Mouse (Mus musculus) limb, embryonic 10.5 days (tissue): ENCODE results near the gene Tnfsf13. TPM values are rescaled to one million over a fixed set of nuclear protein-coding genes. Genes with fewer than 3 reads are reported as not detected.

Experiments
- DNase-seq: peaks from one replicate; pipeline ENCODE4 v3.0.0-alpha.2; 2017; ENCODE audit warnings: low spot score
- H3K27ac ChIP-seq: fragments of 300-500 bp; sonication (generic); 2 replicates; pipeline ENCODE4 v1.5.1; 2016; ENCODE audit warnings: mild to moderate bottlenecking
- H3K27me3 ChIP-seq: fragments of 300-500 bp; sonication (generic); 2 replicates; pipeline ENCODE4 v1.6.1; 2016; ENCODE audit warnings: low read depth, mild to moderate bottlenecking; ENCODE audit not compliant: poor library complexity, severe bottlenecking
- H3K36me3 ChIP-seq: fragments of 300-500 bp; sonication (generic); 2 replicates; pipeline ENCODE4 v1.6.1; 2016; ENCODE audit warnings: mild to moderate bottlenecking, moderate library complexity
- H3K4me1 ChIP-seq: fragments of 300-500 bp; sonication (generic); 2 replicates; pipeline ENCODE4 v1.6.1; 2016
- H3K4me3 ChIP-seq: fragments of 300-500 bp; sonication (generic); 2 replicates; pipeline ENCODE4 v1.5.1; 2016; ENCODE audit warnings: mild to moderate bottlenecking, moderate library complexity
- H3K9me3 ChIP-seq: fragments of 300-500 bp; sonication (generic); replicated peaks from 2 replicates; pipeline ENCODE4 v1.6.1; 2016; ENCODE audit warnings: mild to moderate bottlenecking
- whole genome bisulfite sequencing: fragments of 180-500 bp; shearing (Covaris S2); methylation state at CpG from one replicate; pipeline ENCODE4 v1.1.7; 2016; 5-methylcytosine and 5-hydroxymethylcytosine counted together
- microRNA counts: library from miRNA; unstranded; fragments of <30 nt; microRNA quantifications from one replicate; lab custom pipeline; 2017
- microRNA-seq: library from miRNA; unstranded; fragments of <30 nt; microRNA quantifications from one replicate; pipeline ENCODE4, GENCODE M21; 2017
- polyA plus RNA-seq: library from polyadenylated mRNA; unstranded; fragments of >200 nt; fragmentation: Nextera tagmentation; extraction: Ambion mirVana; gene quantifications from 2 replicates; pipeline ENCODE4 v1.2.1, GENCODE M21; 2016

Gene Tnfsf13
- polyA plus RNA-seq, 1 experiment from 2014 or later, result 0.45 TPM

- 83% methylated on average over 5 of the region's 5 CpGs for WGBS
- H3K4me1 ChIP-seq, result peaks cover 35% of the 10 kb centered on the region
- H3K4me3 ChIP-seq, result no peak overlapping the region
- no peak for DNase-seq
- H3K27ac ChIP-seq, result no peak overlapping the region
- no peaks in the 10 kb centered on the region for H3K27me3 ChIP-seq
- no peaks in the 10 kb centered on the region for H3K9me3 ChIP-seq
- H3K36me3 ChIP-seq, result peaks cover 94% of the 10 kb centered on the region
These were observed 32.2 kb downstream of the Tnfsf13 start for GRCm38 (mm10) chr11:69653399-69653798.

GRCm38 (mm10) chr11:69645860-69646259 is 39.7 kb downstream of the Tnfsf13 start:
- H3K4me1 ChIP-seq, result no peaks in the 10 kb centered on the region
- peaks cover 98% of the 10 kb centered on the region for H3K36me3 ChIP-seq
- no peak for DNase-seq
- H3K27me3 ChIP-seq, result no peaks in the 10 kb centered on the region
- H3K4me3 ChIP-seq, result no peak overlapping the region
- H3K9me3 ChIP-seq, result no peaks in the 10 kb centered on the region
- H3K27ac ChIP-seq, result no peak overlapping the region
- whole genome bisulfite sequencing, result 95% methylated on average over 5 of the region's 5 CpGs

GRCm38 (mm10) chr11:69635471-69635870 is 50.1 kb downstream of the Tnfsf13 start:
- no peak for DNase-seq
- H3K36me3 ChIP-seq, result peaks cover 55% of the 10 kb centered on the region
- H3K4me3 ChIP-seq, result no peak overlapping the region
- 98% methylated on average over 3 of the region's 3 CpGs for WGBS
- H3K9me3 ChIP-seq, result no peaks in the 10 kb centered on the region
- no peak overlapping the region for H3K27ac ChIP-seq
- H3K4me1 ChIP-seq, result peaks cover 27% of the 10 kb centered on the region
- no peaks in the 10 kb centered on the region for H3K27me3 ChIP-seq

GRCm38 (mm10) chr11:69633128-69633866 is 52.3 kb downstream of the Tnfsf13 start:
- peak overlapping the region; percentile 99 for H3K27ac ChIP-seq
- peaks cover 33% of the 10 kb centered on the region for H3K36me3 ChIP-seq
- DNase-seq, result no peak
- H3K4me1 ChIP-seq, result peaks cover 27% of the 10 kb centered on the region
- under 1% methylated on average over 50 of the region's 50 CpGs for WGBS
- H3K4me3 ChIP-seq, result peak overlapping the region; percentile 100
- no peaks in the 10 kb centered on the region for H3K27me3 ChIP-seq
- H3K9me3 ChIP-seq, result no peaks in the 10 kb centered on the region

MicroRNAs encoded within 50 kb of the gene (microRNA counts, 519-probe panel; counts per million panel counts)
- 684 counts per million, percentile 72 among the panel's probes with 10 or more counts for microRNA mmu-miR-1934 (lab: Ali Mortazavi, UCI)
- 684 counts per million, percentile 72 among the panel's probes with 10 or more counts for microRNA mmu-miR-467f (lab: Ali Mortazavi, UCI)

Small RNAs within 50 kb of the gene (microRNA-seq; reads per million reads assigned to microRNA genes)
- gene Mir1934 (5.9 reads per million, percentile 10 among the genes with 10 or more reads in this experiment), gene Mir467f (not detected)

Other genes with a start within 250 kb of the Tnfsf13 start
- gene Dnah2, start 136.7 kb downstream of the Tnfsf13 start, polyA plus RNA-seq, result 1.0 and 1.3 TPM in 2 replicates
- 44.2 and 55.2 TPM in 2 replicates for gene Efnb3, start 125.6 kb downstream of the Tnfsf13 start, polyA plus RNA-seq
- 52.3 and 52.8 TPM in 2 replicates for gene Wrap53, start 105.5 kb downstream of the Tnfsf13 start, polyA plus RNA-seq
- 243 and 267 TPM in 2 replicates for gene Trp53, start 105.4 kb downstream of the Tnfsf13 start, polyA plus RNA-seq
- gene Atp1b2, start 79.8 kb downstream of the Tnfsf13 start, polyA plus RNA-seq, result 1.5 TPM in 2 replicates
- gene Shbg, start 67.9 kb downstream of the Tnfsf13 start, polyA plus RNA-seq, result not detected in 2 replicates
- gene Sat2, start 63.8 kb downstream of the Tnfsf13 start, polyA plus RNA-seq, result 9.1 and 13.7 TPM in 2 replicates
- 45.4 and 48.1 TPM in 2 replicates for gene Fxr2, start 52.8 kb downstream of the Tnfsf13 start, polyA plus RNA-seq
- gene Sox15, start 30.5 kb downstream of the Tnfsf13 start, polyA plus RNA-seq, result 0.16 TPM in 1 of 2 replicates, not detected in the other
- 66.8 and 74.2 TPM in 2 replicates for gene Mpdu1, start 23.1 kb downstream of the Tnfsf13 start, polyA plus RNA-seq
- gene Cd68, start 19.6 kb downstream of the Tnfsf13 start, polyA plus RNA-seq, result 3.5 and 3.6 TPM in 2 replicates
- gene Eif4a1, start 13.4 kb downstream of the Tnfsf13 start, polyA plus RNA-seq, result 678 and 791 TPM in 2 replicates
- gene Senp3, start 3.7 kb downstream of the Tnfsf13 start, polyA plus RNA-seq, result 149 and 151 TPM in 2 replicates
- gene Tnfsf12, start 10.1 kb upstream of the Tnfsf13 start, polyA plus RNA-seq, result 3.0 and 4.2 TPM in 2 replicates
- 0.53 and 0.73 TPM in 2 replicates for gene Tnfsfm13, start 10.3 kb upstream of the Tnfsf13 start, polyA plus RNA-seq
- 41.8 and 47.0 TPM in 2 replicates for gene Polr2a, start 72.9 kb upstream of the Tnfsf13 start, polyA plus RNA-seq
- 0.09 and 0.10 TPM in 2 replicates for gene Slc35g3, start 76.2 kb upstream of the Tnfsf13 start, polyA plus RNA-seq
- 0.25 and 0.59 TPM in 2 replicates for gene Zbtb4, start 80.1 kb upstream of the Tnfsf13 start, polyA plus RNA-seq
- gene Chrnb1, start 110.2 kb upstream of the Tnfsf13 start, polyA plus RNA-seq, result 0.87 and 2.5 TPM in 2 replicates
- gene Fgf11, start 116.1 kb upstream of the Tnfsf13 start, polyA plus RNA-seq, result 0.40 and 0.55 TPM in 2 replicates
- 1.4 and 1.5 TPM in 2 replicates for gene Tmem102, start 119.8 kb upstream of the Tnfsf13 start, polyA plus RNA-seq
- not detected in 2 replicates for gene Gm39566, start 129.5 kb upstream of the Tnfsf13 start, polyA plus RNA-seq
- not detected in 2 replicates for gene Spem2, start 132.7 kb upstream of the Tnfsf13 start, polyA plus RNA-seq
- gene Spem1, start 136.4 kb upstream of the Tnfsf13 start, polyA plus RNA-seq, result not detected in 2 replicates
- 2.2 and 3.5 TPM in 2 replicates for gene Nlgn2, start 152.0 kb upstream of the Tnfsf13 start, polyA plus RNA-seq
- gene Tmem256, start 152.7 kb upstream of the Tnfsf13 start, polyA plus RNA-seq, result 269 and 280 TPM in 2 replicates
- 96.7 and 117 TPM in 2 replicates for gene Plscr3, start 160.6 kb upstream of the Tnfsf13 start, polyA plus RNA-seq
- 1.1 TPM in 2 replicates for gene Tnk1, start 172.9 kb upstream of the Tnfsf13 start, polyA plus RNA-seq
- not detected in 2 replicates for gene Tmem95, start 192.2 kb upstream of the Tnfsf13 start, polyA plus RNA-seq
- 6.1 and 6.4 TPM in 2 replicates for gene Kctd11, start 195.6 kb upstream of the Tnfsf13 start, polyA plus RNA-seq
- gene Acap1, start 209.8 kb upstream of the Tnfsf13 start, polyA plus RNA-seq, result 0.93 and 1.7 TPM in 2 replicates
- 20.2 and 25.8 TPM in 2 replicates for gene 2810408A11Rik, start 215.2 kb upstream of the Tnfsf13 start, polyA plus RNA-seq
- 12.6 and 13.3 TPM in 2 replicates for gene Neurl4, start 215.3 kb upstream of the Tnfsf13 start, polyA plus RNA-seq
- gene Gps2, start 228.1 kb upstream of the Tnfsf13 start, polyA plus RNA-seq, result 77.7 and 91.6 TPM in 2 replicates
- gene Eif5a, start 236.2 kb upstream of the Tnfsf13 start, polyA plus RNA-seq, result 3,029 and 3,766 TPM in 2 replicates